ENCODE assay signal across 9 mouse cellular contexts in genomic region chr10:111378047-111378618, GRCm38 (mm10).
DNase-seq lines count a peak whose midpoint lies in the region; ATAC-seq and TF ChIP-seq lines count a peak whose summit lies in the region.
"Had no signal": no experiment of that assay in that cellular context is flagged by ENCODE, and none has a peak within 500 bp of the region (broad histone marks: within the 10 kb centered on the region; RNA-seq: fewer than 3 reads in every experiment).

No protein-coding gene starts in this region.

- no peak for TF ChIP-seq CTCF in liver, embryonic 14.5 days (IDR thresholded peaks at IDR 0.05; ENCODE audit: low read depth)

- WGBS in liver, embryonic 14.5 days (ENCODE audit: insufficient replicate concordance) = 23% methylated on average over 11 of the region's 11 CpGs
- 37% methylated on average over 11 of the region's 11 CpGs for WGBS in forebrain, embryonic 14.5 days

- no peak overlapping the region for H3K4me2 ChIP-seq in liver, embryonic 14.5 days (ENCODE audit: low read depth)
- H3K4me2 ChIP-seq in forebrain, embryonic 14.5 days (ENCODE audit: low read length) = no peak overlapping the region
- H3K4me2 ChIP-seq: embryonic facial prominence, embryonic 12.5 days had no signal

- no peaks in the 10 kb centered on the region for H3K36me3 ChIP-seq in liver, embryonic 14.5 days (replicated peaks; ENCODE audit: control insufficient read depth, insufficient read depth, low read depth)
- H3K36me3 ChIP-seq in forebrain, embryonic 14.5 days (ENCODE audit: control insufficient read depth, insufficient read depth, low read length) = no peaks in the 10 kb centered on the region
- H3K36me3 ChIP-seq: embryonic facial prominence, embryonic 12.5 days had no signal

- H3K4me3 ChIP-seq in liver, embryonic 14.5 days (ENCODE audit: insufficient read depth in 1 of 2, low read depth in 2 of 2, low read length in 2 of 2) = no peak overlapping the region
- H3K4me3 ChIP-seq in forebrain, embryonic 14.5 days (ENCODE audit: low read depth, low read length) = no peak overlapping the region
- H3K4me3 ChIP-seq: embryonic facial prominence, embryonic 12.5 days had no signal

- peaks cover 0 to 6% of the 10 kb centered on the region in 2 experiments; a peak in 2 of 4 replicates for H3K4me1 ChIP-seq in liver, embryonic 14.5 days (replicated peaks; ENCODE audit: control insufficient read depth in 2 of 2, insufficient read depth in 2 of 2, low read length in 1 of 2)
- H3K4me1 ChIP-seq in forebrain, embryonic 14.5 days (ENCODE audit: control insufficient read depth, insufficient read depth, low read length) = peaks cover 3% of the 10 kb centered on the region; the same call in 1 of the 2 replicates

- peak; percentile 35 for DNase-seq in CD4-positive, CD25-positive, alpha-beta regulatory T cell, adult 2 months (ENCODE audit: low read depth, low spot score)
- peak; percentile 94 for DNase-seq in ES-CJ7 (ENCODE audit: low read depth, low spot score)
- DNase-seq in kidney, adult 18-20 months = peak; percentile 17
- DNase-seq in liver, embryonic 14.5 days (ENCODE audit: low read depth in 3 of 3, low spot score in 3 of 3) = no peak
- DNase-seq in adrenal gland, adult 18-20 months (ENCODE audit: low spot score in 2 of 2) = no peak
- no peak for DNase-seq in natural killer cell, adult 2 months (ENCODE audit: low spot score in 2 of 2)
- no peak for DNase-seq in right cerebral cortex, postnatal 36 days (ENCODE audit: low spot score in 2 of 2)
- no peak for DNase-seq in forebrain, embryonic 14.5 days (ENCODE audit: low spot score)

- ATAC-seq in liver, embryonic 14.5 days (ENCODE audit: insufficient read depth) = peak; percentile 62; the same call in 1 of the 2 replicates
- no peak for ATAC-seq in forebrain, embryonic 14.5 days

- no peaks in the 10 kb centered on the region for H3K9me3 ChIP-seq in liver, embryonic 14.5 days (ENCODE audit: control insufficient read depth, low read length)
- H3K9me3 ChIP-seq in forebrain, embryonic 14.5 days (replicated peaks; ENCODE audit: control insufficient read depth, low read length) = no peaks in the 10 kb centered on the region
- H3K9me3 ChIP-seq: embryonic facial prominence, embryonic 12.5 days had no signal

- H3K27me3 ChIP-seq in liver, embryonic 14.5 days (ENCODE audit: control insufficient read depth, insufficient read depth, low read length) = no peaks in the 10 kb centered on the region
- no peaks in the 10 kb centered on the region for H3K27me3 ChIP-seq in forebrain, embryonic 14.5 days (replicated peaks; ENCODE audit: control insufficient read depth, insufficient read depth, low read length)
- H3K27me3 ChIP-seq: embryonic facial prominence, embryonic 12.5 days had no signal

- H3K9ac ChIP-seq in liver, embryonic 14.5 days (replicated peaks) = no peak overlapping the region
- H3K9ac ChIP-seq in forebrain, embryonic 14.5 days (ENCODE audit: low read length) = no peak overlapping the region
- H3K9ac ChIP-seq: embryonic facial prominence, embryonic 12.5 days had no signal

- H3K27ac ChIP-seq in liver, embryonic 14.5 days = no peak overlapping the region
- H3K27ac ChIP-seq in forebrain, embryonic 14.5 days (ENCODE audit: low read depth, low read length) = no peak overlapping the region
- H3K27ac ChIP-seq: embryonic facial prominence, embryonic 12.5 days had no signal

- no peak for TF ChIP-seq EP300 in liver, embryonic 14.5 days (IDR thresholded peaks at IDR 0.05; ENCODE audit: low read depth)

Comparison
In these comparisons a context has a peak if more than half of its experiments do, and no peak if none do; other contexts are left out.
1. DNase-seq: peak in CD4-positive, CD25-positive, alpha-beta regulatory T cell, adult 2 months (single experiment), ES-CJ7 (single experiment) and kidney, adult 18-20 months (single experiment); none in liver, embryonic 14.5 days (0 of 3), adrenal gland, adult 18-20 months (0 of 2), natural killer cell, adult 2 months (0 of 2), right cerebral cortex, postnatal 36 days (0 of 2) and forebrain, embryonic 14.5 days (single experiment).